Mouse (Mus musculus) right cerebral cortex, postnatal 4 days (tissue): ENCODE data around the gene Fanci.

ENCODE experiments used
- DNase-seq: peaks from one replicate; pipeline ENCODE4 v3.0.0-alpha.2; 2022

Fanci gene

GRCm38 (mm10) chr7:79391883-79392649 lies at the start of gene Fanci:
Fanci (plus strand) TSS chr7:79391929.
- peak; percentile 99 for DNase-seq

DNA sequence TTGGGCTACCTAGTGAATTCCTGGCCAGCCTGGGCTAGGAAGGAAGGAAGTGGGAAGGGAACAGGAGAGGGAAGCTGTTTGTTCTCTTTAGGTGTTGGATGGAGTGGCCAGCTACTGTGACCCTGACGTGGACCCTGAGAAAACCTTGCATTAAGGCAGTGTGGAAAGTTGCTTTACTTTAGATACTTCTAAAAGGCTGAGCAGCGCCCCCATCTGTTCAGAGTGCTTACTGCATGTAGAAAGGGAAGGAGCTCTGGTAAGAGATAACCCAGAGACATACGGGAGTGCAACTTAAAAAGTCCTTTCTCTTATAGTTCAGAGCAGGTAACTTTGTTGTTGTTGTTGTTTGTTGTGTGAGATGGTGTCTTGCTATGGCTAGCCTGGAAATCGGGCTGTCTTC lies 45.8 kb upstream of the Fanci start:
- peak; percentile 76 for DNase-seq

GRCm38 (mm10) chr7:79346555-79347075 lies 45.1 kb upstream of the Fanci start:
- no peak for DNase-seq

GRCm38 (mm10) chr7:79347108-79347813 lies 44.5 kb upstream of the Fanci start:
- DNase-seq: no peak

- DNase-seq: no peak
Measured at GRCm38 (mm10) chr7:79348816-79349215, 42.9 kb upstream of the Fanci start.

DNA sequence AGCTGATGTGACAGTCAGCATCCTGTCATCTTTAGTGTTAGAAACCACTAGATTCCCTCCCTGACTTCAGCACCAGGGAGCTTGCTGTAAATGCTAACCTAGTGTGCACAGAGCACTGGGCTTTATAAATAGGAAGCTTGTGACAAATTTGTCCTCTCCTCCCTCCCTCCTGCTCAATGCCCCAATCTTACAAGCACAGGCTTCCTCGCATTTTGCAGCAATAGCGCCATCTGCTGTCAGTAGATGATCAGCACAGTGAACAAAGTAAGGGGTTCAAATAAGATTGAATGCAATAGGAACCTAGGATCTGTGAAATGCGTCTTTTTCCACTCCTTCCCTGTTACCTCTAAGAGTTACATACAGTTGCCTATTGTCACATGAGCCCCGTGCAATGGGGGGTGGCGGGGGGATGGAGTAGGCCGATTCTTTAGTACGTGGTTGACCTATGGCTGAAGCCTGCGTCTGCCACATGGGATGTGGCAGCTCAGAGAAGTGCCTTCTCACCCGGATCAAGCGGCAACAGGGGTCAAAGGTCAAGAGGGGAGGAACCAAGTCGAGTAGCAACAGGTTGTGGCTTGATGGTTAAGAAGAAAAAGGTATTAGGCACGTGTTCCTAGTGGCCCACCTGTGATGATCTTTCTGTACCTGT lies 41.9 kb upstream of the Fanci start:
- peak; percentile 79 for DNase-seq

- DNase-seq: no peak
Measured at GRCm38 (mm10) chr7:79358350-79359182, 33.2 kb upstream of the Fanci start.

DNA sequence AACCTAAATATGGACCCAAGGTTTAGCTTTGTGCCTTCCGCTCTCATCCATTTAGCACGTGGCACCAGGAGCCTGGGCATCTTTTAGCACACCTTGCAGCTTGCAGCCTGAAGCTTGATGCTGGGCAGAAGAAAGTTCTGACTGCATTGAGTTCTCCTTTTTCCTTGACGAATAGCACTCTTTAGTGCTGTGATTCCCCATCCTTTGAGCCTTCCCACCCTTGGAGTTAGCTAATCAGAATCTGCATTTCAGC lies 32.6 kb upstream of the Fanci start:
- DNase-seq: no peak

- no peak for DNase-seq
Measured at GRCm38 (mm10) chr7:79360056-79360455, 31.7 kb upstream of the Fanci start.

DNA sequence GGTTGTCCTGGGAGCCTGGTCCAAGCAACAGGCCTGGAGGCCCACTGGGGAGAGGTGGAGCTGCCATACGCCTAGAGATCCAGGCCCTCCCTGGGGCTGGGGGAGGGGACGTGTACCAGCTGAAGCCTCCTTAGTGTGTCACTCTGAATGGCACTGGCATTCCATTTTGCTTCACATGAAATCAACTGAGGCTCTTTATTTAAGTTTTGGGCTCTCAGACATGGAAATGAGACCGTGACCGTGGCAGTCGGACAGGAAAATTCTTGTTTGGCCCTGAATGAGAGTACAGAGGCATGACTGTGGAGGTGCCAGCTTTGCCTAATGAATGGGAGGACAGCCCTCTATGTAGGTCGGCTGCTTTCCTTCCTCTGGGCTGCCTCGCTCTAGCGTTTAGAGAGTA lies 29.5 kb upstream of the Fanci start:
- DNase-seq: peak; percentile 64

DNA sequence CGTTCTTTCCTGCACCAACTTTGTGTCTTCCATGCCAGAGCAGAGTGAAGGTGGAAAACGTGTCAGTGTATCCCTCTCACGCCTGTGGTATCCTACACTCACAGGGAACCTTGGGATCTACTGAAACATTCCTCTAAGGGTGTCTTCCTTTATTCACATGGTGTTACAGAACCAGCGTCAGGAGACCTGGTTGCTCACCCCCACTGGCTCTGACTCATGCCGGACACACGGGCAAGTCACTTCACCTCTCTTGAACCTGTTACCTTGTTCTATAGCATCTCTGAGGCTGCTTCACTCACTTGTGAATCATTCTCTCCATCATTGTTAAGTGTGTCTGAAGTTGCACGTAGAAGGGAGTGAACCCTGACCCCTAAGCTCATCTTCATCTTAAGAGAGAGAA lies 28.9 kb upstream of the Fanci start:
- no peak for DNase-seq

DNA sequence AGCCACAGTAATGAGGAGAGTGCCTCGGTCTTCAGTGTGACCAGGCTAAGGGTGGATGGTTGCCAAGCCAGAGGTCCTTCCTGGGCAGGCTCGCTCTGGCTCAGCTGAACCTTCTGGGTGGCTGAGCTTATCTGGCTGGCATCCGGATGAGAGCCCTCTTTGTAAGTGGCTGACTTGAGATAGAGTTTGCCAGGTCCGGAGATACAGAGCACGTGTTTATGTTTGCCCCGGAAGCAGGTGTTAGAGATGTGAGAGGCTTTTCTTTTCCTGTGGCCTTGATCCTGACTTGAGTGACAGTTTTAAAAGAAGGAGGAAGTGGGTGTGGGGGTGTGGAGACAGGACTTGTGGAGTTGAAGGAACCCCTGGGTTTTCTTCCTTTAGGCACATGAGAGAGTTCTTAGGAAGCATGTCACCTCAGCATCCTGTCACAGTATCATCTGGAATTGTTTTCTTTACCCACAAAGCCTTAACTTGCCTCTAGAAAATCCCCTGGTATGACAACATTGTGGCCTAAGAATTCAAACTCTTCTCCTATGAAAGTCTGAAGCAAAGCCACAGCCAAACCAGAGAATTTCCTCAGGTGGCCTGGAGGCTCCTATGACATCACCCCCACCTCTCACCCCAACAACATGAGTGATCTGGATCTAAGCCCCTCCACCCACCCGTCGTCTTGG lies 28.2 kb upstream of the Fanci start:
- peak; percentile 64 for DNase-seq

DNA sequence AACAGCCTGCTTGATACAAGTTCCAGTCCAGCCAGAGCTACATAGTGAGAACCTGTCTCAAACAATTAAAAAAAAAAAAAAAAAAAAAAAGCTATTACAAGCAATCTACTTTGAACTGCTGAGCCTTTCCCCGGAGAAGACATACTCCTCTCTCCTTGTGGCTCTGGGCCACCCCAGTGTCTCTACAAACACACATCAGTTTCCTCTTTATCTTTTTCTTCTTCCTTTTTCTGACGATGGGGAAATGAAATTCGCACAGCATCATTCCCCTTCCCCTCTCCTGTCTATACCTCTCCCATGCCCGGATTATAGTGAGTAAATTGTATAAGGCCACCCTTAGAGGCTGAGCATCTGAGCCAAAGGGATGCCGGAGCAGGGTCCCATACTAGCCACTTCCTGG lies 23.1 kb upstream of the Fanci start:
- no peak for DNase-seq

- no peak for DNase-seq
Measured at GRCm38 (mm10) chr7:79369416-79369815, 22.3 kb upstream of the Fanci start.

DNA sequence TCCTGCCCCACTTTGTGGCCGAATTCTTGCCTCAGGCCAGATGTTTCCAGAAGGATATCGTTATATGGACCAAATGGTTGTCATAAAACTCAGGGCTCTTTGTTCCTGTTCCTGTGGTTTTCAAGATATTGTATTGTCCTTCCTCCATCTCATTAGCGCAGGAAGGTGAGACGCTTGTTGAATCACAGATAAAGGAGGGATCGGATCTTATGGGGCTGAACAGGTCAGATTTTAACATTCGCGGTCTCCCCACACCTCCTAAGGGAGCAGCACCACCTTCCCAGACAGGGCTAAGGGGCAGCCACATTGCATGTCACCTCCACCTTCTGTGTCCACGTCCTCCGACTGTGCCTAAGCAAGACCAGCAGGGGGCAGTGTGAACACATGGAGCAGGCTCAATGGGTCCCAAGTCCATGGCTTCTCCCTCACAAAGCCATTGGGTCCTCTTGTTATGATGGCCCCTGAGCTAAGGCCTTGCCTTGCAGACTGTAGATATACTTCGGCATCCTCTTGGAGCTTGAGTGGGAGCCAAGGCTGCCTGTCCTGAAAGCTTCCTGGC lies 20.3 kb upstream of the Fanci start:
- peak; percentile 82 for DNase-seq

DNA sequence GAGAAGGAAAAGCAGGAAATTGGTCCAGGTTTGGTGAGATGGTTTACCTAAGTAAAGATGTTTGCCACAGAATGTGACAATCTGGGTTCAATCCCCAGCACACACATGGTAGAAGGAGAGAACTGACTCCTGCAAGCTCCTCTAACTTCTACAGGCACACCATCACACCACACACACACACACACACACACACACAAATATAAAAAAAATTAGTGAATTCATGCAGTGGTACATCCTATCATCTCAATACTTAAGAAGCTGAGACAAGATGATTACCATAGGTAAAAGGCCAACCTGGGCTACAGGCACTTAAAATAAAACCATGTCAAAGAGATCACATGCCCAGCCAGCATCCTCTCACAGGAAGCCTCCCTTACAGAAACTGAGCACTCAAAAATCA lies 17.7 kb upstream of the Fanci start:
- DNase-seq: no peak

- no peak for DNase-seq
Measured at GRCm38 (mm10) chr7:79375594-79375993, 16.1 kb upstream of the Fanci start.

DNA sequence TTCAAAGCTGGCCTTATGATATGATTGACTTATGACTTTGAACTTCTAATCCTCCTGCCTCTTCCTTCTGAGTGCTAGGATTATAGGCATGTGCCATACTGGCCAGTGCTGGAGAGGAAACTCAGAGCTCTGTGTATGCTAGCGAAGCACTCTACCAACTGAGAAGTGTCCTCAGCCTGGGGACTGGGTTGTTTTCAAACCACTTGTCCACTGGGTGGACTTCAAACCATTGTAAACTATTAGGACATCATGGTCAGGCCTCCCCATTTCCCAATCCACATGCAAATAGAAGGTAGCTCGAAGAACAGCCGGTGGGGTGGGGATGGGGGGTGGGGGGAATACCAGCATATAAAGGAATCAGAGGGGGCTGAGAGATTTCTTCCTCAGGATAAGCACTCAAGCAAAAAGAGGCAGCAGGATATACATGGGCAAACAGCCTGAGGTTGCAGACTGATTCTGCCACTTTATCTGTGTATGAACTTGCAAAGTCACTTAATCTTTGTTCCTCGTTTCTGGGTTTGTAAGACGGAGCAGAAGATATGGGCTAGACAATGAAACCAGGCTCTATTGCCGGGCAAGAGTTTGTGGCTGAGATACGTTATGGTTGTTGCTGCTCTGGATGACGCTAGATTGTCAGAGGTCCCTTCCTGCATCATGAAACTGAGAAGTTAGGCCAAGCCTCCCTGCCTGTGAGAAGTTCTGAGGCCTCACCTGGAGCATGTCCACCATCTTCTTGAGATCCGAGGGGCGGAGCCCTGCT lies 15.0 kb upstream of the Fanci start:
- DNase-seq: no peak

- peak; percentile 67 for DNase-seq
Measured at GRCm38 (mm10) chr7:79386422-79387133, 5.2 kb upstream of the Fanci start, which contains the start of gene Rlbp1. Rlbp1 (minus strand) TSS chr7:79387048.

DNA sequence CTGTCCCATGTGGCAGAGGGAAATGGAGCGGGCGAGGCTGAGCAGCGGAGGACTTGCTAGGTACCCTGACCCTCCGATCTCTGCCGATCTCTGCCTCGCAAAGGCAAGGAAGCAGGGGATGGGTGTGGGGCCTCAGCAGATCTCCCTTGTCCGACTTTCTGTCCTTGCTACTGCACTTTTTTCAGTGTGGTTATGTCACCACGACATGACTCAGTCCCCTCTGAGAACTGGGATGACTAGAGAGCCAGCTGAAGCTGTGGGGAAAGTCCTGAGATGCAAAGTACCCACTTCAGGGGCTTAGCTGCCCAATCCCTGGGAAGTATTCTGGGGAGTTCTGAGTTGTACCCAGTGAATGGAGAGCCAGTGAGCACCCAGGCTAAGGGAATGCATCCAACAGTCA lies 4.6 kb upstream of the Fanci start:
- no peak for DNase-seq

DNA sequence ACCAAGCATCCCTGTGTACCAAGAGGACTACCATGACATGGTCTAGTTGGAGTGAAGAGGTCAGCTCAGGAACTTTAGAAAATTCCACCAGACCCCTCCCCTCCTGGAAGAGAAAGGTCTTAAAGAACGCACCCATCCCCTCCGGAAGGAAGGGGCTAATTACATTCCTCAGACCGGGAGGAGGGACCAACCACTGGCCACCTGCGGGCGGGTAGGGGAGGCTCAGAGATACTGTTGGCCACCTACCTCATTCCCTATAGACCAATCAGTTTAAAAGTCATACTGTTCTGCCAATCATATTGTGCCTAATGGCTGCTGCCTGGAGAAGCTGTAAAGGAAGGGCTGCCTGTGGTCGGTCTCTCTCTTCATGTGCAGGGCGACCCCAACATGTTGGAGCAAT lies 3.7 kb upstream of the Fanci start:
- DNase-seq: no peak
